Comparison of ENCODE assay signal across 25 mouse cellular contexts in genomic region chr13:58677521-58677920, GRCm38 (mm10).
"Had no signal": no experiment of that assay in that cellular context is flagged by ENCODE, and none has a peak within 500 bp of the region (broad histone marks: within the 10 kb centered on the region; RNA-seq: fewer than 3 reads in every experiment).

No protein-coding gene starts in this region.

- DNase-seq: forebrain, postnatal 0 days; gastrocnemius, postnatal 14 days; gastrocnemius, postnatal 36 days; heart, adult 11 months; heart, adult 2 months; heart, postnatal 14 days; heart, postnatal 36 days; kidney, adult 11 months; kidney, adult 2 months; kidney, adult 9 months; kidney, postnatal 10 days; kidney, postnatal 25 days; layer of hippocampus, adult 9-11 months; layer of hippocampus, postnatal 36 days; left cerebral cortex, postnatal 4 days had no signal

- H3K9ac ChIP-seq: forebrain, postnatal 0 days; heart, embryonic 13.5 days; heart, embryonic 15.5 days; hindbrain, embryonic 13.5 days; hindbrain, embryonic 15.5 days; kidney, embryonic 15.5 days; limb, embryonic 13.5 days; limb, embryonic 15.5 days had no signal

- H3K9me3 ChIP-seq: heart, embryonic 13.5 days; heart, embryonic 15.5 days; hindbrain, embryonic 15.5 days; kidney, embryonic 15.5 days; limb, embryonic 13.5 days; limb, embryonic 15.5 days had no signal

- H3K4me2 ChIP-seq: heart, embryonic 11.5 days; heart, embryonic 13.5 days; heart, embryonic 15.5 days; hindbrain, embryonic 13.5 days; hindbrain, embryonic 15.5 days; kidney, embryonic 15.5 days; limb, embryonic 13.5 days; limb, embryonic 15.5 days had no signal

- H3K36me3 ChIP-seq: heart, embryonic 13.5 days; heart, embryonic 15.5 days; hindbrain, embryonic 13.5 days; hindbrain, embryonic 15.5 days; kidney, embryonic 15.5 days; limb, embryonic 13.5 days; limb, embryonic 15.5 days had no signal

- H3K27ac ChIP-seq: heart, adult 2 months; heart, embryonic 13.5 days; heart, embryonic 15.5 days; hindbrain, embryonic 13.5 days; hindbrain, embryonic 15.5 days; hindbrain, postnatal 0 days; kidney, embryonic 15.5 days; limb, embryonic 13.5 days; limb, embryonic 15.5 days had no signal

- H3K4me1 ChIP-seq: heart, embryonic 13.5 days; heart, embryonic 15.5 days; hindbrain, embryonic 13.5 days; hindbrain, embryonic 15.5 days; kidney, embryonic 15.5 days; limb, embryonic 13.5 days; limb, embryonic 15.5 days had no signal

- ATAC-seq: forebrain, postnatal 0 days; hindbrain, postnatal 0 days; intestine, embryonic 16.5 days had no signal

- H3K4me3 ChIP-seq: heart, adult 2 months; heart, embryonic 13.5 days; heart, embryonic 15.5 days; hindbrain, embryonic 13.5 days; hindbrain, embryonic 15.5 days; kidney, embryonic 15.5 days; limb, embryonic 13.5 days; limb, embryonic 15.5 days had no signal

- H3K27me3 ChIP-seq: heart, embryonic 13.5 days; heart, embryonic 15.5 days; hindbrain, embryonic 13.5 days; hindbrain, embryonic 15.5 days; kidney, embryonic 15.5 days; limb, embryonic 15.5 days had no signal
